Mouse (Mus musculus): ENCODE measurements around the gene Dennd6b.

GRCm38 (mm10) chr15:89180081-89180541, 16.2 kb downstream of the Dennd6b start:
- TF ChIP-seq SMC3 (IDR thresholded peaks at IDR 0.05; ENCODE audit: low read depth, low read length) (no peak), CTCF (conservative IDR thresholded peaks at IDR 0.05 in 1 of 2, IDR thresholded peaks at IDR 0.05 in 1 of 2; ENCODE audit: low read depth in 2 of 2, low read length in 2 of 2) (no peak), SIN3A (IDR thresholded peaks at IDR 0.05; ENCODE audit: low read length) (no peak), ZNF384 (IDR thresholded peaks at IDR 0.05; ENCODE audit: low read depth, low read length) (no peak), EP300 (IDR thresholded peaks at IDR 0.05; ENCODE audit: low read length) (no peak)

Measured in CH12.LX (cell line).